Mouse (Mus musculus) hindbrain, embryonic 14.5 days (tissue): ENCODE data around the gene Jmjd4. TPM values are rescaled to one million over a fixed set of nuclear protein-coding genes. Genes with fewer than 3 reads are reported as not detected.

Experiments
- ATAC-seq: fragments of 200-750 bp; cut with Nextera tagmentation; 2 replicates; pipeline ENCODE4 v1.8.0; 2017; ENCODE audit warnings: moderate number of reproducible peaks, mild to moderate bottlenecking, moderate TSS enrichment, moderate library complexity; ENCODE audit not compliant: low FRiP score
- DNase-seq: peaks from one replicate; pipeline ENCODE4 v3.0.0-alpha.2; 2015; ENCODE audit warnings: low spot score
- H3K27ac ChIP-seq: fragments of 300-500 bp; sonication (generic); 2 replicates; pipeline ENCODE4 v1.5.1; 2014; ENCODE audit warnings: mild to moderate bottlenecking, moderate library complexity
- H3K27me3 ChIP-seq: fragments of 300-500 bp; sonication (generic); 2 replicates; pipeline ENCODE4 v1.6.1; 2014; ENCODE audit warnings: mild to moderate bottlenecking, low read length, mixed read lengths; ENCODE audit not compliant: control insufficient read depth, insufficient read depth
- H3K36me3 ChIP-seq: fragments of 300-500 bp; sonication (generic); replicated peaks from 2 replicates; pipeline ENCODE4 v1.6.1; 2014; ENCODE audit not compliant: control insufficient read depth, insufficient read depth
- H3K4me1 ChIP-seq: fragments of 300-500 bp; sonication (generic); replicated peaks from 2 replicates; pipeline ENCODE4 v1.6.1; 2014; ENCODE audit warnings: antibody characterized with exemption, low read length, mixed read lengths; ENCODE audit not compliant: control insufficient read depth, insufficient read depth
- H3K4me2 ChIP-seq: fragments of 300-500 bp; sonication (generic); replicated peaks from 2 replicates; pipeline ENCODE4 v1.6.1; 2014; ENCODE audit warnings: mild to moderate bottlenecking, moderate library complexity
- H3K4me3 ChIP-seq: fragments of 300-500 bp; sonication (generic); replicated peaks from 2 replicates; pipeline ENCODE4 v1.5.1; 2014; ENCODE audit warnings: mild to moderate bottlenecking, low read length
- H3K9ac ChIP-seq: fragments of 300-500 bp; sonication (generic); 2 replicates; pipeline ENCODE4 v1.6.1; 2014
- H3K9me3 ChIP-seq: fragments of 300-500 bp; sonication (generic); 2 replicates; pipeline ENCODE4 v1.6.1; 2016; ENCODE audit warnings: low read length; ENCODE audit not compliant: control insufficient read depth
- WGBS: fragments of 180-500 bp; shearing (Covaris S2); extraction: QIAGEN DNeasy Blood & Tissue Kit; methylation state at CpG from one replicate; pipeline ENCODE4 v1.1.7; 2014; 5-methylcytosine and 5-hydroxymethylcytosine counted together
- polyA plus RNA-seq: library from polyadenylated mRNA; unstranded; fragments of >200 nt; fragmentation: Nextera tagmentation; extraction: Ambion mirVana; gene quantifications from 2 replicates; pipeline ENCODE4 v1.2.1, GENCODE M21; 2014

Gene Jmjd4
- polyA plus RNA-seq: 17.6 and 19.8 TPM in 2 replicates

- Histone ChIP-seq H3K27ac (peak within 1 kb of the TSS; percentile 89), H3K4me3 (peak within 1 kb of the TSS; percentile 66), H3K4me2 (peak within 1 kb of the TSS; percentile 91), H3K36me3 (peaks cover 43% of the 10 kb centered on the region), H3K9ac (peak within 1 kb of the TSS; percentile 79), H3K9me3 (no peaks in the 10 kb centered on the region), H3K4me1 (peaks cover 25% of the 10 kb centered on the region), H3K27me3 (no peaks in the 10 kb centered on the region)
- peak; percentile 93 for DNase-seq
- ATAC-seq: peak; percentile 96
- WGBS: 1% methylated on average over 40 of the region's 40 CpGs
Observed at GRCm38 (mm10) chr11:59449741-59450229, at the start of gene Jmjd4. Jmjd4 (plus strand) TSS chr11:59450045.

GRCm38 (mm10) chr11:59400876-59401275 is 49.0 kb upstream of the Jmjd4 start:
- Histone ChIP-seq H3K9ac (no peak overlapping the region), H3K27ac (no peak overlapping the region)

GRCm38 (mm10) chr11:59405761-59406160 is 44.1 kb upstream of the Jmjd4 start:
- Histone ChIP-seq H3K4me1 (no peaks in the 10 kb centered on the region), H3K27me3 (no peaks in the 10 kb centered on the region), H3K4me2 (no peak overlapping the region), H3K9ac (no peak overlapping the region), H3K27ac (no peak overlapping the region), H3K4me3 (no peak overlapping the region), H3K36me3 (peaks cover 67% of the 10 kb centered on the region), H3K9me3 (no peaks in the 10 kb centered on the region)
- ATAC-seq (no peak), DNase-seq (no peak)
- WGBS: 72% methylated on average over 1 of the region's 1 CpGs

More at GRCm38 (mm10) chr11:59400876-59401275, 49.0 kb upstream of the Jmjd4 start:
- Histone ChIP-seq H3K27me3 (no peaks in the 10 kb centered on the region), H3K4me3 (no peak overlapping the region), H3K4me2 (no peak overlapping the region), H3K4me1 (no peaks in the 10 kb centered on the region), H3K9me3 (no peaks in the 10 kb centered on the region), H3K36me3 (peaks cover 29% of the 10 kb centered on the region)
- WGBS: 73% methylated on average over 2 of the region's 2 CpGs
- no peak for DNase-seq
- ATAC-seq: no peak

GRCm38 (mm10) chr11:59410851-59411250 is 39.0 kb upstream of the Jmjd4 start:
- Histone ChIP-seq H3K27me3 (no peaks in the 10 kb centered on the region), H3K36me3 (peaks cover 50% of the 10 kb centered on the region), H3K9ac (no peak overlapping the region), H3K9me3 (no peaks in the 10 kb centered on the region), H3K27ac (no peak overlapping the region), H3K4me1 (no peaks in the 10 kb centered on the region), H3K4me2 (no peak overlapping the region), H3K4me3 (no peak overlapping the region)
- no peak for DNase-seq
- no peak for ATAC-seq
- WGBS: 87% methylated on average over 2 of the region's 2 CpGs

GRCm38 (mm10) chr11:59412058-59412457 is 37.8 kb upstream of the Jmjd4 start:
- Histone ChIP-seq H3K4me3 (no peak overlapping the region), H3K4me2 (no peak overlapping the region), H3K4me1 (no peaks in the 10 kb centered on the region), H3K27me3 (no peaks in the 10 kb centered on the region), H3K27ac (no peak overlapping the region; the same call in 1 of the 2 replicates), H3K36me3 (peaks cover 42% of the 10 kb centered on the region), H3K9me3 (no peaks in the 10 kb centered on the region), H3K9ac (no peak overlapping the region)
- ATAC-seq (no peak), DNase-seq (no peak)
- WGBS: 77% methylated on average over 6 of the region's 6 CpGs

GRCm38 (mm10) chr11:59412999-59413863 is 36.6 kb upstream of the Jmjd4 start:
- Histone ChIP-seq H3K27me3 (no peaks in the 10 kb centered on the region), H3K4me3 (no peak overlapping the region), H3K4me2 (no peak overlapping the region), H3K36me3 (peaks cover 41% of the 10 kb centered on the region), H3K4me1 (no peaks in the 10 kb centered on the region), H3K9ac (no peak overlapping the region), H3K27ac (no peak overlapping the region), H3K9me3 (no peaks in the 10 kb centered on the region)
- no peak for DNase-seq
- 89% methylated on average over 13 of the region's 13 CpGs for WGBS
- no peak for ATAC-seq

- Histone ChIP-seq H3K36me3 (peaks cover 66% of the 10 kb centered on the region), H3K9me3 (no peaks in the 10 kb centered on the region), H3K4me3 (no peak overlapping the region), H3K4me1 (no peaks in the 10 kb centered on the region), H3K4me2 (no peak overlapping the region), H3K27ac (no peak overlapping the region), H3K9ac (no peak overlapping the region), H3K27me3 (no peaks in the 10 kb centered on the region)
- 80% methylated on average over 5 of the region's 5 CpGs for WGBS
- DNase-seq (no peak), ATAC-seq (no peak)
Observed at GRCm38 (mm10) chr11:59418708-59419107, 31.1 kb upstream of the Jmjd4 start.

- H3K4me3 ChIP-seq: no peak overlapping the region
- no peak overlapping the region for H3K27ac ChIP-seq
- H3K9ac ChIP-seq: no peak overlapping the region
- peaks cover 82% of the 10 kb centered on the region for H3K36me3 ChIP-seq
- no peaks in the 10 kb centered on the region for H3K27me3 ChIP-seq
- H3K9me3 ChIP-seq: no peaks in the 10 kb centered on the region
- no peaks in the 10 kb centered on the region for H3K4me1 ChIP-seq
- ATAC-seq (no peak), DNase-seq (no peak)
- no peak overlapping the region for H3K4me2 ChIP-seq
- 90% methylated on average over 8 of the region's 8 CpGs for WGBS
Observed at GRCm38 (mm10) chr11:59421436-59421835, 28.4 kb upstream of the Jmjd4 start.

GRCm38 (mm10) chr11:59421967-59422366 is 27.9 kb upstream of the Jmjd4 start:
- Histone ChIP-seq H3K9me3 (no peaks in the 10 kb centered on the region), H3K27me3 (no peaks in the 10 kb centered on the region), H3K4me3 (no peak overlapping the region), H3K4me2 (no peak overlapping the region), H3K4me1 (no peaks in the 10 kb centered on the region), H3K27ac (no peak overlapping the region), H3K9ac (no peak overlapping the region), H3K36me3 (peaks cover 86% of the 10 kb centered on the region)
- WGBS: 93% methylated on average over 2 of the region's 2 CpGs
- no peak for ATAC-seq
- no peak for DNase-seq
